Mouse (Mus musculus): ENCODE data around the gene Fbxl3.

Gene Fbxl3

DNA sequence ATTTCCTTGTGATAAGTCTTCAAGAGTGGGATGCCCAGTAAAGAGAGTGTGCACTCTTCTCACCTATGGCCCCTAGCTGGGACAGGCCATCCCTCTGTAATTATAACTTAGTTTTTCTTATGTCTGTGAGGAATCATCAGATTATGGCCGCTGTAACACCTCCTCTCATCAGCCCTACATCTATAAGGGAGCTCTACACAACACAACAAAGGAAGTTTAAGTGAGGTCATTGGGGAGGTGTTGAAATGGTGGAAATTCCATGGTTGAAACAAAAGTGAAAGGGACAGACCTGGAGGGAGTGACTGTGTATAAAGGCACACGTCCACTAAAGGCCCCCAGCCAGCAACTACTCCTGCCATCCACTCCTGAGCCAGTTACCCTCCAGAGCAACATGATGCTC is 52.7 kb downstream of the Fbxl3 start, which contains the start of gene Acod1:
Acod1 (plus strand) TSS at position 301 of the 400 bp plus-strand sequence.
- DNase-seq (ENCODE audit: low spot score in 2 of 2), result no peak

GRCm38 (mm10) chr14:103037016-103037415 is 62.4 kb downstream of the Fbxl3 start:
- DNase-seq (ENCODE audit: low spot score in 2 of 2), result no peak

GRCm38 (mm10) chr14:103034076-103034475 is 65.3 kb downstream of the Fbxl3 start:
- DNase-seq (ENCODE audit: low spot score in 2 of 2), result no peak

GRCm38 (mm10) chr14:103033271-103033823 is 66.0 kb downstream of the Fbxl3 start:
- DNase-seq (ENCODE audit: low spot score in 2 of 2), result no peak
